Mouse (Mus musculus) A20 (cell line): ENCODE results near the gene Srcap.

Experiments
- DNase-seq: peaks from one replicate; pipeline ENCODE4 v3.0.0-alpha.2; 2011; ENCODE audit warnings: low read depth, low spot score

Srcap gene

DNA sequence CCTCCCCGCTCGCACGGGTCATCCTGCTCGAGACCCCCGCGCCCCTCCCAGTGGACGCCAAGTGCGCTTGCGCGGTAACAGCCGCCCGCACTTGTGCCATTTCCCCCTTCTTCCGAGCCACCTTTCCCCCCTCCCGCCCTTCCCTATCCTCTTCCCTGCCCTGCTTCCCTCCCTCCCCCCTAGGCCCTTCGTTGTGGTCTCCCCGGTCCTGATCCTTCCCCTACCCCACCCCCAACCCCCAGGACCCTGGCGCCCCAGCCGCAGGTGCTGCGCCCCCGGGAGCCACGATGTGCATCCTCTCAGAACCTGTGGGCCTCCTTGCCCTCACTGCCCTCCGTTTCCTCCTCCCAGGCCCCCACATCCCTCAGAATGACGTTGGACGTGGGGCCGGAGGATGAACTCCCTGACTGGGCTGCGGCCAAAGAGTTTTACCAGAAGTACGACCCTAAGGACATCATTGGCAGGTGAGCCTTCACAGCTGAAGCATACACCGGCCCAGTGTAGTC is 61.8 kb downstream of the Srcap start:
- DNase-seq: peak; percentile 51

- DNase-seq: peak; percentile 18
These were observed 62.3 kb downstream of the Srcap start for GRCm38 (mm10) chr7:127574115-127574514.

DNA sequence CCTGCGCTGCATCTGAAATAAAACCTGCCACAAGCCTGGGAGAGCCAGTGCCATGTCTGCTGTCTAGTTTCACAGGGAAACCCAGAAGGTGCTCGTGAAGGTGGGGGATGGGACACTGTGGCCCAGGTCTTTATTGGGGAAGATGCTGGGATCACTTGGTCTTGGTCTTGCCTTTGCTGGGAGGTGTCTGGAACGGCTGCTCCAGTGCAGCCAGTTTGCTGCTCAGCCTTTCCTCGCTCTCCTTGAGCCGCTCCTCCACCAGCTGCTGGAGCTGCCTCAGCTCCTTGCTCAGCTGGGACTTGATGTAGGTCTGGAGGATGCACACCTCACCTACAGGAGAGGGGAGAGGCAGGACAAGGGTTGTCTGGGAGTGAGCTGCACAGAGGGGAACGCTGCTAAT is 71.5 kb downstream of the Srcap start:
- no peak for DNase-seq

DNA sequence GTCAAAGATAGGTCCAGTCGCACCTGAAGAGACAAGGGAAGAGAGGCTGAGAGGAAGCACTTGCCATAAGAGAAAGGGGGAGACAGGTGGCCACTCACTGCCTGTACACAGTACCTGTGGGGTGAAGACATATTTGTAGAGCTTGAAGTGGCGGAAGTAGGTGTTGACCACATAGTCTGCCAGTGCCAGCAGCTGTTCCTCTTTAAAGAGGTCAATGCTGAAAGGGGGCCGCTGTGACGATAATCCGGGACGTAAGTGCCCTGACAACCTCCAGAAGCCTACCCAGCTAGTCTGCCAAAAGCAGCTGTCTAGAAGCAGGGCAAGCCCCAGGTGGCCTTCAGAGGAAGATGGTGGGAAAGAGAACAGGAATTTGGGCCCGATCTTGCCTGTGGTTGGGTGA is 73.2 kb downstream of the Srcap start:
- no peak for DNase-seq

DNA sequence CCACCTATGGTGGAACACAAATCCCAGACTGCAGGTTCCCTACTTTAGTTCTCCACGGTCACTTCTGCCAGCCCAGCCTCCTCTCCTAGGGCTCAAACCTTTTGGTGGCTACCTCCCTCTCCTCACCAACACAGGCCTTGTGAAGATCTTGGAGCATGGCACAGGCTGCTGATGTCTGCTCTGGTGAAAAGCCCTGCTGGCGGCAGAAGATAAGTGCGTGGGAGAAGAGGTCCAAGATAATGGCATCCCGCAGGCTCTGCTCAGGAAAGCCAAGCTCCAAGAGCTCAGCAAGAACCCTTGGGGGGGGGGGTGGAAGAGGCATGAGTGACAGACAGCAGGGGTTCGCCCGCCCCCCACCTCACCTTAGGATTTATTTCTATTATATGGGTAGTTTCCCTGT is 74.4 kb downstream of the Srcap start:
- DNase-seq: no peak

DNA sequence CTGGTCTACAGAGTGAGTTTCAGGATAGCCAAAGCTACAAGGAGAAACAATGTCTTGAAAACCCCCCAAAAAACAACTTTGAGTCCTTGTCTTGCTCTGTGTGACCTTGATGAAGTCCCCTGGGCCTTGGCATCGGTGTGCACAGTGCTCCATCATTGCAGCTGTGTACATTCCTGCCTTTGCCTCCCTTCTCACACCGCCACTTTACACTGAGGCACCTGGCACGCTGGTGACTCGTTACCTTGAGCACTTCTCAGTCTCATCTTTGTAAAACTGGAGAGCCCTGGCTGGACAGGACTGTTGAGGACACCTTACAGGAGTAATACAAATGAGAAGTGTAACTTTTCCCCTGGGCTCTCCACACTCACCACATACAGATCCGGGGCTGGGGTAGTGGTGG is 75.4 kb downstream of the Srcap start:
- DNase-seq: no peak

DNA sequence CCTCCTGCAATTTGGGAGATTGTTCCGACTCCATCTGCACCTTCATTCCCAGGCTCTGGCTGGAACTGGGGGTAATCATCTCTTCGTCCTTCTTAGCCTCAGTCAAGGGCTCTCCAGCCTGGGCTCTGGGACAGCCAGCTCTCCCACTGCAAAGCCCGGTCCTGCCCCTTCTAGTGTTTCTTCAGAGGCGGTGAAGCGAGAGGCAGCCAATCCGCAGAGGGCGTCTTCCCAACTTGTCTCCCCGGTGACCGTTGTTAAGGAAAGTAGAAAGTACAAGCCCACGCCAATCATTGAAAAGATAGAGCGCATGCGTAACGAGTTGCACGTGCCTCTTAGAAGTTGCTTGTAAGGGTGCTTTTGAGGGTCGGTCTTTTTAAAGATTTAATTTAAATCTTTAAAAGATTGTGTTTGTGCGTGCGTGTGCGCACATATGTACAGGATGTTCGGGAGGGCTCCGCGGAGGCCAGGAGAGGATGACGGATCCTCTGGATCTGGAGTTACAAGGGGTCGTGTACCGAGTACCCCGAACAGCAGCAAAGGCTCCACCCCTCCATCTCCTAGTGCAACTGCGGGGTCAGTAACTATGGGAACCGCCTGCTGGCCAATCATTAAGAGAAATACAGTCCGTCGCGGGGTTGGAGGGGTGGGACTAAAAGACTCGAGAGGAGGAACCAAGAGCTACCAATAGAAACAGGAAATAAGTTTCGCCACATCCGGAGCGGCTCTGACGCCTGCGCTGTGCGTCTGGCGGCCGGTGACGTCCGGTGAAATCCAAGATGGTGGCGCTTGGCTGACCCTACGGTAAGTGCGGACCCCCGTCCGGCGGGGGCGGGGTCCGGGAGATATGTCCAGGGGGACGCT is 76.5 kb downstream of the Srcap start, which contains the start of the genes Ccdc189 and Rnf40:
Gene Ccdc189 (minus strand): TSS at position 585 of the 861 bp plus-strand sequence.
Gene Rnf40 (plus strand): TSS at position 757 of the 861 bp plus-strand sequence.
- peak; percentile 99 for DNase-seq

GRCm38 (mm10) chr7:127588901-127589300 is 77.1 kb downstream of the Srcap start:
- no peak for DNase-seq

- no peak for DNase-seq
These were observed 77.9 kb downstream of the Srcap start for GRCm38 (mm10) chr7:127589637-127590036.

- DNase-seq: no peak
These were observed 79.3 kb downstream of the Srcap start for GRCm38 (mm10) chr7:127591108-127591507.

- DNase-seq: no peak
These were observed 80.8 kb downstream of the Srcap start for GRCm38 (mm10) chr7:127592575-127592974.

DNA sequence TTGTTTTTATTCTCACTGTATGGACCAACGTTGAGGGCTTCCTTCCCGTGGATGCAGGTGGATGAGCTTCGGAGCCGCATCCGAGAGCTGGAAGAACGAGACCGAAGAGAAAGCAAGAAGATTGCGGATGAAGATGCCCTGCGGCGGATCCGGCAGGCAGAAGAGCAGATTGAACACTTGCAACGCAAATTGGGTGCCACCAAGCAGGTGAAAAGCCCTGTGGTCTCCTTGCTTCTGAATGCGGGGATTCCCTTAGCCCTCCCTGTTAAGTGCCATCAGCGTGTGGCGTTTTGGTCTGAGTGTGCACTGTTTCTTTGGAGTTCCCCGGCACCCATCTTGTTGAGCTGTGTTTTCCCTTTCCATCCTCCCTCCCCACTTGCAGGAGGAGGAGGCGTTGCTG is 85.0 kb downstream of the Srcap start:
- DNase-seq: no peak

DNA sequence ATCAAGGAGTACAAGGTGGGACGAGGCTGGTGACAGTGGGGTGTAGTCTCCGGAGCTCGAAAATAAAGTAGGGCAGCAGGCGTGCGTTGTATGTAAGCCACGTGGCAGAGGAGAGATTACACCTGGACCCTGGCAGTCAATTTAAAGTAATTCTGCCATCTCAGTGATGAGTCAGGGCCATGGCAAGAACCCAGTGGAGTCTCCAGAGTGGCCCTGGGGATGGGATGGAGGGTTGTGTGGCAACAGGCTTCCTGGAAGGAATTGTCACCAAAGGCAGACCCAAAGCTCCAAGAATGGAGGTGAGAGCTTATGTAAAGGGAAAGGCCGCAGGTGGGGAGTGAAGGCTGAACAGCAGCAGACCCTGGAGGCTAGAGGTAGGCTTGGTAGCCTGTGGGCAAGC is 88.8 kb downstream of the Srcap start:
- no peak for DNase-seq

- DNase-seq: no peak
These were observed 90.0 kb downstream of the Srcap start for GRCm38 (mm10) chr7:127601735-127602134.

DNA sequence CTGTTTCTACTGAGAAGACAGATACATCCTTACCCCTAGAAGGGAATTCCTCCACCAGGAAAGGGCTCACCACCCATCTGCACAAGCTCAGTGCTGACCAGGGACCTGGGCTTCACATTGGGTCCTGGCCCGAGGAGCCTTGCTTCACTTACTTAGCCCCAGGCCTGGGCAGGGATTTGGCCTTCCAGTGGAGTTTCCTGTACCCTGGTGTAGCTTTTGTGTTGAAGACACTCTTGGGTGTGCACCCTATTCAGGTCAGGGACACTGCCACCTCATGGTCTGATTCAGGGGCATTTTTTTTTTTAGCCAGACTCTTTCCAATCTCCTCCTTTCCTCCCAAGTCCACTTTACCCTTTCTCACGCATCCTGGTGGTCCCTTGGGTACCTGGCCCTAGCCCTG is 91.1 kb downstream of the Srcap start:
- DNase-seq: no peak

DNA sequence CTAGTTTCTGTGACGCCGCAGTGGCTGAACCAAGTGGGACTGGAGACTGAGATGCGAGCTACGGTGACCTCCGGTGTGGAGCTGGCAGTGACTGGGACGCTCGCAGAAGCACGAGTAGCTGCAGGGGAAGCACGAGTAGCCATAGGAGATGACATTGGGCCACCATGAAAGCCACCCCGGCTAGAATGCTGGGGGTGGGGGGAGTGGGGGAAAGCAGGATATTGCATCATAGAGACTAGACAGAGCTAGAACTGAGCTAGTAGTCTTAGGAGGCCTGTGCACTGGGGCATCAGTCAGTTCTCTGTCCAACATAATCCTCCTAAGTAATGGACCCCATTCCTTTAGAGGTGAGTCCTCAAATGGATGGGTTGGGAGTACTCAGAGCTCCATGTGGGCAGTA is 92.5 kb downstream of the Srcap start:
- no peak for DNase-seq

GRCm38 (mm10) chr7:127607150-127607549 is 95.4 kb downstream of the Srcap start:
- no peak for DNase-seq
